Mouse (Mus musculus) lung, embryonic 15.5 days (tissue): ENCODE results near the gene Cpsf7. TPM values are rescaled to one million over a fixed set of nuclear protein-coding genes. Genes with fewer than 3 reads are reported as not detected.

ENCODE experiments used
- ATAC-seq: fragments of 200-750 bp; cut with Nextera tagmentation; 2 replicates; pipeline ENCODE4 v1.8.0; 2017; ENCODE audit warnings: moderate number of reproducible peaks, borderline replicate concordance; ENCODE audit not compliant: low FRiP score, low TSS enrichment; ENCODE audit errors: extremely low read depth
- H3K27ac ChIP-seq: fragments of 300-500 bp; sonication (generic); 2 replicates; pipeline ENCODE4 v1.5.1; 2015; ENCODE audit warnings: moderate library complexity, mild to moderate bottlenecking, inconsistent platforms
- H3K27me3 ChIP-seq: fragments of 300-500 bp; sonication (generic); 2 replicates; pipeline ENCODE4 v1.6.1; 2015; ENCODE audit warnings: inconsistent platforms
- H3K36me3 ChIP-seq: fragments of 300-500 bp; sonication (generic); 2 replicates; pipeline ENCODE4 v1.6.1; 2015; ENCODE audit warnings: inconsistent platforms
- H3K4me1 ChIP-seq: fragments of 300-500 bp; sonication (generic); 2 replicates; pipeline ENCODE4 v1.6.1; 2015; ENCODE audit warnings: inconsistent platforms
- H3K4me2 ChIP-seq: fragments of 300-500 bp; sonication (generic); 2 replicates; pipeline ENCODE4 v1.6.1; 2015; ENCODE audit warnings: inconsistent platforms, mild to moderate bottlenecking, moderate library complexity
- H3K4me3 ChIP-seq: fragments of 300-500 bp; sonication (generic); 2 replicates; pipeline ENCODE4 v1.5.1; 2015; ENCODE audit warnings: mild to moderate bottlenecking, inconsistent platforms
- H3K9ac ChIP-seq: fragments of 300-500 bp; sonication (generic); 2 replicates; pipeline ENCODE4 v1.6.1; 2015; ENCODE audit warnings: inconsistent platforms
- H3K9me3 ChIP-seq: fragments of 300-500 bp; sonication (generic); 2 replicates; pipeline ENCODE4 v1.6.1; 2016; ENCODE audit warnings: inconsistent platforms
- WGBS: fragments of 180-500 bp; shearing (Covaris S2); methylation state at CpG from one replicate; pipeline ENCODE4 v1.1.7; 2015; 5-methylcytosine and 5-hydroxymethylcytosine counted together
- polyA plus RNA-seq: library from polyadenylated mRNA; unstranded; fragments of >200 nt; fragmentation: Nextera tagmentation; extraction: Ambion mirVana; gene quantifications from 2 replicates; pipeline ENCODE4 v1.2.1, GENCODE M21; 2015

The Cpsf7 gene
- polyA plus RNA-seq, 1 experiment from 2014 or later, result 38.4 TPM

GRCm38 (mm10) chr19:10587231-10587630 lies 62.2 kb downstream of the Cpsf7 start:
- H3K9ac ChIP-seq, result no peak overlapping the region
- H3K4me1 ChIP-seq, result no peaks in the 10 kb centered on the region
- H3K4me3 ChIP-seq, result no peak overlapping the region
- H3K27ac ChIP-seq, result no peak overlapping the region
- no peak for ATAC-seq
- H3K36me3 ChIP-seq, result peaks cover 8% of the 10 kb centered on the region; the same call in 1 of the 2 replicates
- no peaks in the 10 kb centered on the region for H3K27me3 ChIP-seq
- WGBS, result 85% methylated on average over 8 of the region's 8 CpGs
- no peaks in the 10 kb centered on the region for H3K9me3 ChIP-seq
- no peak overlapping the region for H3K4me2 ChIP-seq

GRCm38 (mm10) chr19:10589127-10589857 lies 64.2 kb downstream of the Cpsf7 start:
- Histone ChIP-seq H3K9me3 (no peaks in the 10 kb centered on the region), H3K27ac (no peak overlapping the region), H3K4me3 (no peak overlapping the region), H3K9ac (no peak overlapping the region), H3K27me3 (no peaks in the 10 kb centered on the region), H3K4me2 (no peak overlapping the region), H3K36me3 (peaks cover 15% of the 10 kb centered on the region; the same call in 1 of the 2 replicates), H3K4me1 (no peaks in the 10 kb centered on the region)
- ATAC-seq, result no peak
- WGBS, result 64% methylated on average over 5 of the region's 5 CpGs

GRCm38 (mm10) chr19:10590301-10590700 lies 65.2 kb downstream of the Cpsf7 start:
- H3K27me3 ChIP-seq, result no peaks in the 10 kb centered on the region
- 60% methylated on average over 3 of the region's 3 CpGs for WGBS
- H3K4me2 ChIP-seq, result no peak overlapping the region
- no peak overlapping the region for H3K9ac ChIP-seq
- H3K4me1 ChIP-seq, result no peaks in the 10 kb centered on the region
- H3K4me3 ChIP-seq, result no peak overlapping the region
- peaks cover 15% of the 10 kb centered on the region; the same call in 1 of the 2 replicates for H3K36me3 ChIP-seq
- no peak overlapping the region for H3K27ac ChIP-seq
- H3K9me3 ChIP-seq, result no peaks in the 10 kb centered on the region
- ATAC-seq, result no peak

- Histone ChIP-seq H3K4me3 (no peak overlapping the region), H3K9ac (no peak overlapping the region), H3K4me1 (no peaks in the 10 kb centered on the region), H3K27me3 (no peaks in the 10 kb centered on the region), H3K4me2 (no peak overlapping the region), H3K36me3 (peaks cover 25% of the 10 kb centered on the region; the same call in 1 of the 2 replicates), H3K9me3 (no peaks in the 10 kb centered on the region), H3K27ac (no peak overlapping the region)
- ATAC-seq, result no peak
- WGBS, result 88% methylated on average over 6 of the region's 6 CpGs
Measured at GRCm38 (mm10) chr19:10591659-10592377, 66.8 kb downstream of the Cpsf7 start.

Other genes with a start within 250 kb of the Cpsf7 start
- gene Dagla, start 220.4 kb upstream of the Cpsf7 start, polyA plus RNA-seq, result 3.1 and 3.2 TPM in 2 replicates
- gene Syt7, start 136.2 kb upstream of the Cpsf7 start, polyA plus RNA-seq, result 2.1 TPM in 2 replicates
- gene Lrrc10b, start 67.8 kb upstream of the Cpsf7 start, polyA plus RNA-seq, result 0.79 and 1.1 TPM in 2 replicates
- gene Ppp1r32, start 42.3 kb upstream of the Cpsf7 start, polyA plus RNA-seq, result 0.81 and 0.87 TPM in 2 replicates
- 56.5 and 56.6 TPM in 2 replicates for gene Sdhaf2, start 876 bp downstream of the Cpsf7 start, polyA plus RNA-seq
- 44.5 and 44.6 TPM in 2 replicates for gene Tmem216, start 31.0 kb downstream of the Cpsf7 start, polyA plus RNA-seq
- gene Cyb561a3, start 51.9 kb downstream of the Cpsf7 start, polyA plus RNA-seq, result 20.4 and 21.7 TPM in 2 replicates
- gene Tmem138, start 52.1 kb downstream of the Cpsf7 start, polyA plus RNA-seq, result 39.4 and 40.3 TPM in 2 replicates
- 369 and 379 TPM in 2 replicates for gene Ddb1, start 80.1 kb downstream of the Cpsf7 start, polyA plus RNA-seq
- 16.1 and 16.2 TPM in 2 replicates for gene Tkfc, start 80.4 kb downstream of the Cpsf7 start, polyA plus RNA-seq
- gene Vwce, start 108.9 kb downstream of the Cpsf7 start, polyA plus RNA-seq, result 0.52 and 1.3 TPM in 2 replicates
- gene Pga5, start 152.8 kb downstream of the Cpsf7 start, polyA plus RNA-seq, result not detected in 2 replicates
- gene Vps37c, start 163.5 kb downstream of the Cpsf7 start, polyA plus RNA-seq, result 30.3 and 33.4 TPM in 2 replicates
- 0.45 and 0.91 TPM in 2 replicates for gene Cd5, start 213.7 kb downstream of the Cpsf7 start, polyA plus RNA-seq